15 mouse cellular contexts compared by ENCODE assay signal in the genomic region with DNA sequence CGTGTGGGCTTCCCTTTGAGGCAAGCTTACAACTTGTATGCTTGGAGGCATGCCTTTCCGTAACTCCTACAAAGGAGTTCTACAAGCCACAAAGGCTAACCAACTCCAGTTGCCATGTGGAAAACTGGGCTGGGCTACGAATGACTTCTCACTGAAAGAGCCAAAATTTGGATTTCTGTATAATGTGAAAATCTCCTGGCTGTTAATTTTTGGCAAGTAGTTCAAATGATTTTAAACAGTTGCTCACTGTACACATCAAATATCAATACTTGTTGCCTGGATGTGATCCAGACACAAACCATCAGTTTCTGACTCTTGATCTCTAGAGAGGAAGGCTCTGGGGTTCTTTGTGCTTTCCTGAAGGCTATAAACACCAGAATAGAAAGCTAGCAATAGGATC.
"Had no signal": no experiment of that assay in that cellular context is flagged by ENCODE, and none has a peak within 500 bp of the region (broad histone marks: within the 10 kb centered on the region; RNA-seq: fewer than 3 reads in every experiment).

No protein-coding gene starts in this region.

- H3K4me3 ChIP-seq: neural tube, embryonic 13.5 days; neural tube, embryonic 15.5 days; stomach, embryonic 15.5 days had no signal

- H3K4me1 ChIP-seq: neural tube, embryonic 13.5 days; neural tube, embryonic 15.5 days; stomach, embryonic 15.5 days had no signal

- H3K27ac ChIP-seq: neural tube, embryonic 13.5 days; neural tube, embryonic 15.5 days; stomach, embryonic 15.5 days; stomach, postnatal 0 days had no signal

- DNase-seq: right cerebral cortex, adult 18-20 months; right cerebral cortex, postnatal 14 days; right cerebral cortex, postnatal 25 days; right cerebral cortex, postnatal 4 days; spleen, adult 18-20 months; thymus, adult 18-20 months; thymus, adult 2 months; thymus, postnatal 14 days; thymus, postnatal 25 days; thymus, postnatal 36 days; thymus, postnatal 4 days had no signal

- H3K4me2 ChIP-seq: neural tube, embryonic 13.5 days; neural tube, embryonic 15.5 days; stomach, embryonic 15.5 days had no signal

- H3K9ac ChIP-seq: neural tube, embryonic 13.5 days; neural tube, embryonic 15.5 days; stomach, embryonic 15.5 days had no signal

- H3K36me3 ChIP-seq: neural tube, embryonic 13.5 days; neural tube, embryonic 15.5 days; stomach, embryonic 15.5 days had no signal

- H3K27me3 ChIP-seq: neural tube, embryonic 13.5 days; neural tube, embryonic 15.5 days; stomach, embryonic 15.5 days had no signal

- H3K9me3 ChIP-seq: neural tube, embryonic 13.5 days; neural tube, embryonic 15.5 days; stomach, embryonic 15.5 days had no signal
